Mouse (Mus musculus) thymus, adult 2 months (tissue): ENCODE results near the gene Apba1. TPM values are rescaled to one million over a fixed set of nuclear protein-coding genes. Genes with fewer than 3 reads are reported as not detected.

Experiments used
- DNase-seq: peaks from one replicate; pipeline ENCODE4 v3.0.0; 2021
- H3K27ac ChIP-seq: fragments of 200-500 bp; 2 replicates; pipeline ENCODE4 v1.5.1; 2012; ENCODE audit warnings: low read length, control low read depth; ENCODE audit not compliant: control insufficient read depth, insufficient read depth
- H3K27me3 ChIP-seq: fragments of 200-500 bp; 2 replicates; pipeline ENCODE4 v1.6.1; 2012; ENCODE audit warnings: mild to moderate bottlenecking, low read length, moderate library complexity, mixed read lengths; ENCODE audit not compliant: control insufficient read depth, insufficient read depth
- H3K36me3 ChIP-seq: fragments of 200-500 bp; 2 replicates; pipeline ENCODE4 v1.6.1; 2012; ENCODE audit warnings: mild to moderate bottlenecking, low read length, moderate library complexity; ENCODE audit not compliant: control insufficient read depth, insufficient read depth
- H3K4me1 ChIP-seq: fragments of 200-500 bp; replicated peaks from 2 replicates; pipeline ENCODE4 v1.6.1; 2012; ENCODE audit warnings: low read length; ENCODE audit not compliant: control insufficient read depth, insufficient read depth
- H3K4me3 ChIP-seq: fragments of 200-500 bp; 2 replicates; pipeline ENCODE4 v1.5.1; 2012; ENCODE audit warnings: mild to moderate bottlenecking, low read length, control low read depth, moderate library complexity; ENCODE audit not compliant: control insufficient read depth, insufficient read depth
- CTCF ChIP-seq: fragments of 200-500 bp; IDR thresholded peaks from 2 replicates; pipeline ENCODE4 v1.5.1; 2012; ENCODE audit warnings: mild to moderate bottlenecking, control low read depth, low read length, moderate library complexity, borderline replicate concordance; ENCODE audit not compliant: control insufficient read depth, poor library complexity, insufficient read depth; ENCODE audit errors: extremely low read depth
- POLR2A ChIP-seq: fragments of 200-500 bp; IDR thresholded peaks from 2 replicates; pipeline ENCODE4 v1.6.1; 2012; ENCODE audit warnings: mild to moderate bottlenecking, low read length, control low read depth, moderate library complexity; ENCODE audit not compliant: control insufficient read depth, poor library complexity, insufficient read depth; ENCODE audit errors: extremely low read depth
- WGBS: fragments of 180-500 bp; shearing (Covaris S2); methylation state at CpG from one replicate; pipeline ENCODE4 v1.1.7; 2018; 5-methylcytosine and 5-hydroxymethylcytosine counted together
- polyA plus RNA-seq: library from polyadenylated mRNA; depleted of rRNA; stranded (reverse); fragments of >200 nt; gene quantifications from 2 replicates; pipeline ENCODE4 v1.2.3, GENCODE M21; 2012

Gene Apba1
- polyA plus RNA-seq, 1 experiment = 3.6 TPM

DNA sequence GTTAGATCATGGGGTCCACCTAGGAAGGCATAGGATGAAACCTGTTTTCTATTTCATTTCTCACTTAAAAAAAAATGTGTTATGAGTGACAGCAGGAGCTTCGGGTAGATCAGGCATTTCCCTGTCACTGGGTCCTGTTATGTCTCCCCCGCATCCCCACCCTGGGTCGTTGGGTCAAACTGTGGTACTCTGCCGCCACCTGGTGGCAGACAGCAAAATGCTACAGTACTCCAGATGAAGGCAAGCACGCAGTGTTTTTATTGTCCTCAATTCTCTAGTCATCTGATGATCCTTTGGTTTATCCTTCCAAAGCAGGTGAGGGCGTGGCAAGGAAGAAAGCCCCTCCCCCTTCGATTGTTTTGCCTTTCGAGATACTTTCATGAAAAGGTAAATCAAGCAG is 202.8 kb downstream of the Apba1 start:
- no peaks in the 10 kb centered on the region for H3K36me3 ChIP-seq
- peak; percentile 44 for DNase-seq
- TF ChIP-seq CTCF (peak; percentile 74), POLR2A (no peak)
- 5% methylated on average over 8 of the region's 8 CpGs for WGBS
- no peak overlapping the region for H3K4me3 ChIP-seq
- H3K27me3 ChIP-seq = no peaks in the 10 kb centered on the region
- H3K27ac ChIP-seq = no peak overlapping the region
- H3K4me1 ChIP-seq = no peaks in the 10 kb centered on the region

DNA sequence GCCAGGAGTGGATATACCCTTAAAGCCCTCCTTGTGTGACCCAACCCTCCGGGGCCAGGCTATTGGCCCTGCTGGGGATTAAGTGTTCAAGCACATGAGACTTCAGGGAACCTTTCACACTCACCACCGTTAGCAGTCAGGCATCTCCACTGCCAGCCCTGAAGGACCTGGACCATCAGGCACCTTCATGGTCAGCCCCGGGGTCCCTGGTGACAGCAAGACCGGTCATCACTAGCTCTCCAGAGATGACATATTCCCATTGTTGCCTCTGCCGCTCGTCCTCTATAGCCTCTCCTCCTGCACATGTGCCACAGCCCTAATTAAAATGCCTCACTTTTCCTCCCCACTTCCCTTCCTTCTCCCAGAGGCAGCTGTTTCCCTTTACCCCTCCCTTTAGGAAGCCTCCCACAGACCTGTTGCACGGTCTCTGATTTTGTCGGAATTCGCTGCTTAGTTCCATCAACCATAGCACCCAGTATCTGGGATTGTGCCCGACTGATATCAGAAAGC is 205.8 kb downstream of the Apba1 start:
- WGBS = 85% methylated on average over 10 of the region's 10 CpGs
- DNase-seq = no peak
- no peaks in the 10 kb centered on the region for H3K27me3 ChIP-seq
- no peak overlapping the region for H3K4me3 ChIP-seq
- H3K4me1 ChIP-seq = no peaks in the 10 kb centered on the region
- TF ChIP-seq POLR2A (no peak), CTCF (no peak)
- H3K36me3 ChIP-seq = no peaks in the 10 kb centered on the region
- H3K27ac ChIP-seq = no peak overlapping the region

DNA sequence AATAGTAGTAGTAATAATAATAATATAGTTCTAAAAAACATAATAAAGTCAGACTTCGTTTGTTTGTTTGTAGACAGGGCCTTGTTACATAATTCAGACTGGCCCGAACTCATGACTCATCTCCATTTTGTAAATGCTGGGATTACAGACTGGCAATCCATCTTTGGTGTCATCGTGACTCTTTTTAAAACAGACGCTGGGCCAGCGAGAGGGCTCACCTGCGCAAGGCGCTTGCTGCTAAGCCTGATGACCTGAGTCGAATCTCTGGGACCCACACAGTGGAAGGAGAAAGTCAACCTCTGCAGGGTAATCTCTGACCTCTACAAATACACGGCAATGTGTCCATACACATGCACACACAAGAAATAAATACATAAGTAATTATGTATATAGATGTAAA is 207.7 kb downstream of the Apba1 start:
- H3K27ac ChIP-seq = no peak overlapping the region
- H3K27me3 ChIP-seq = no peaks in the 10 kb centered on the region
- 94% methylated on average over 9 of the region's 9 CpGs for WGBS
- no peaks in the 10 kb centered on the region for H3K36me3 ChIP-seq
- no peak for DNase-seq
- no peak for TF ChIP-seq POLR2A
- no peak for TF ChIP-seq CTCF
- H3K4me3 ChIP-seq = no peak overlapping the region
- H3K4me1 ChIP-seq = no peaks in the 10 kb centered on the region

DNA sequence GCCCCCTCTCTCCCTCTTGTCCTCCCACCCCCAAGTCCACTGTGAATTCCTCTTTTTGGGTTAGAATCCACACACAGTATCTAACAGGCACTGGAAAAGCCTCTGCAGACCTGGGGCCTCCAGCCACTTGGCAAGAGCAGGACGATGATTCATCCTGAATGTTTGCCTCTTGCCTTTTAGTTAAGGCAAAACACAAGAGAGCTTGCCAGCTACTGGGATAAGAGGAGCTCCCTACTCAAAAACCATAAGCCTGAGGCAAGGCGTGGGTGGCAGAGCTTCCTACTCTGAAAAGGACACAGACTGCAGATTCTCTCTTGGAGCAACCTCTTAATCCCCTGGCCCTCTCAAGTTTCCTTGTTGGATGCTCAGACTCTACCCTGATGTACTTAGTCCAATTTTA is 208.5 kb downstream of the Apba1 start:
- H3K4me1 ChIP-seq = no peaks in the 10 kb centered on the region
- no peak overlapping the region for H3K27ac ChIP-seq
- no peaks in the 10 kb centered on the region for H3K36me3 ChIP-seq
- DNase-seq = no peak
- no peak for TF ChIP-seq POLR2A
- WGBS = 92% methylated on average over 2 of the region's 2 CpGs
- H3K4me3 ChIP-seq = no peak overlapping the region
- H3K27me3 ChIP-seq = no peaks in the 10 kb centered on the region

DNA sequence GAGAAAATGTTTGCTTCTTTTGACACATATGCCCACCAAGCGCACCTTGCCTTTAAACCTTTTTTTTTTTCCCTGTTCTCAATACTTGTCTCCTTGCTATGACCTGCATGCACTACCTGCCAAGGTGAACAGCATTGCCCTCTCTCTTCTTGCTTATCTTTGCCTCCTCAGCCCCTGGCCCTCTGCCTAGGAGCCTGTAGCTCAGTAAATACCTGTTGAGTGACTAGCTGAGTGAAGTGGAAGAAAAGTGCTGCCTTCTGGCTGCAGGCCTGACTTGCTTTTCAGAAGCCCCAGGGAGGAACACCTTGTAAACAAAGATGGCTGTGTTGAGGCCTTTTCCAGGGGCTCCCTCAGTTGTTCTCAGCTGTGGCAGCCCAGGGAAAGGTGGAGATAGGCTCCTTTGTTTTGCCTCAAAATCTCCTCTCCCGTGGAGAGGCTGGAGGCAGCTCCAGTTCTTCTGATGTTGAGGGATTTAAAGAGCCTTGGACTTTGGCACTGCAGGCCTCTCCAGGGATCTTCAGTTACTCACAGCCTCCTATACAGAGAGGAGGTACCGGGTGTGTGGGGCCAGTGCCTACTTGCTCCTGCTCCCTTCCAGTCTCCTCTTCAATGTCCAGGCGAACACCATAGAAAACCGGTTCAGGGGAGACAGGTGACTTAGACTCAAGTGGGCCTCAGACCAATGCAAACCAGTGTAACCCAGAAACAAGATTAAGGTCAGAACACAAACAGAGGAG is 209.6 kb downstream of the Apba1 start:
- no peak overlapping the region for H3K4me3 ChIP-seq
- H3K36me3 ChIP-seq = no peaks in the 10 kb centered on the region
- no peak for TF ChIP-seq CTCF
- TF ChIP-seq POLR2A = no peak
- 91% methylated on average over 5 of the region's 5 CpGs for WGBS
- no peak overlapping the region for H3K27ac ChIP-seq
- H3K4me1 ChIP-seq = no peaks in the 10 kb centered on the region
- no peaks in the 10 kb centered on the region for H3K27me3 ChIP-seq
- DNase-seq = no peak

DNA sequence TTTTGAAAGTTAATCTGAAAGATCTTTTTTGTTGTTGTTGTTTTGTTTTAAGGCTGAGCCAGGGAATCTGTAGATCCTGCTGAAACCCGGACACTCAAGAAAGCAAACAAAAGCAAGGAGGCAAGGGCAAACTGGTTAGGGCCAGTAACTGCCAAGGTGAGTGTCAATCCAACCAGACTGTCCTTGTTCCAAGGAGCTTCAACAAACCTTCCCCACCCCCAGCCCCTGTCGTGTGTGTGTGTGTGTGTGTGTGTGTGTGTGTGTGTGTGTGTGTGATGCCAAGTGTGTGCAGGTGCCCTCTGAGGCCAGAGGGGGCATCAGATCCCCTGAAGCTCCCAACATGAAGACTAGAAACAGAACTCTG is 210.2 kb downstream of the Apba1 start:
- Histone ChIP-seq H3K27me3 (no peaks in the 10 kb centered on the region), H3K27ac (no peak overlapping the region), H3K4me3 (no peak overlapping the region), H3K36me3 (no peaks in the 10 kb centered on the region), H3K4me1 (no peaks in the 10 kb centered on the region)
- DNase-seq = no peak
- TF ChIP-seq CTCF (no peak), POLR2A (no peak)
- 100% methylated on average over 2 of the region's 2 CpGs for WGBS

DNA sequence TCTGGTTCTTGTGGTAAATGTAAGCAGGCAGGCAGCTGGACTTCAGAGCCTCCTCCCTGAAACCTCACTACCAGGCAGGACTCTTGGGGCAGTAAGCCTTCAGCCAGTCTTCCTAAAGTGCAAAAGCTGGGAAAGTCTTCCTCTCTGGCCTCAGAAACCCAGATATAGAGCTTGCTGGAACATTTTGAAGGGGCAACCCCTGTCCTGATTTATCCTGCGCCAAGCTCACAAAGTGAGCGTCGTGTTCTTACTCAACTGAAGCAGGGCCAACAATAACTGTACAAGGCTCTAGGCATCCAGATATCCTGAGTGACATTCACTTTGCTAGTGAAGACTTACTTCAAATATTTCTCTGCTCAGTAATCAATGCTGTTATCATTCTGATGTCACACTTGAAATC is 211.7 kb downstream of the Apba1 start:
- H3K4me1 ChIP-seq = no peaks in the 10 kb centered on the region
- no peak overlapping the region for H3K27ac ChIP-seq
- H3K36me3 ChIP-seq = no peaks in the 10 kb centered on the region
- DNase-seq = no peak
- H3K4me3 ChIP-seq = no peak overlapping the region
- TF ChIP-seq POLR2A (no peak), CTCF (no peak)
- H3K27me3 ChIP-seq = no peaks in the 10 kb centered on the region
- 98% methylated on average over 3 of the region's 3 CpGs for WGBS
